Mouse (Mus musculus) activated CD4-positive, CD25-positive, alpha-beta regulatory T cell, adult 4 months (primary cell): ENCODE data around the gene Cr2. TPM values are rescaled to one million over a fixed set of nuclear protein-coding genes. Genes with fewer than 3 reads are reported as not detected.
A peak's percentile ranks its signal among the peaks of the same experiment; 100 is the strongest.
"Not testable (repeated sequence)": the region's sequence is repeated elsewhere in the genome, so short reads cannot be mapped to it uniquely, and the experiment has no call there.

Experiments used
- ATAC-seq: one replicate; pipeline ENCODE4 v1.8.0; 2017
- polyA plus RNA-seq, 2 experiments: library from polyadenylated mRNA; unstranded; fragments of 100-300 nt; shearing (Covaris generic); gene quantifications; one replicate each; pipeline ENCODE4 v1.2.1; 2017

The Cr2 gene
- polyA plus RNA-seq: 1 to 10 TPM; 2.0 to 4.0 TPM

- ATAC-seq: peak; percentile 97
These were observed at the start of gene Cr2 for GRCm38 (mm10) chr1:195175980-195176931. Gene Cr2, minus strand, starts transcription at chr1:195176716.

GRCm38 (mm10) chr1:195221781-195222180, 45.3 kb upstream of the Cr2 start:
- no peak for ATAC-seq

DNA sequence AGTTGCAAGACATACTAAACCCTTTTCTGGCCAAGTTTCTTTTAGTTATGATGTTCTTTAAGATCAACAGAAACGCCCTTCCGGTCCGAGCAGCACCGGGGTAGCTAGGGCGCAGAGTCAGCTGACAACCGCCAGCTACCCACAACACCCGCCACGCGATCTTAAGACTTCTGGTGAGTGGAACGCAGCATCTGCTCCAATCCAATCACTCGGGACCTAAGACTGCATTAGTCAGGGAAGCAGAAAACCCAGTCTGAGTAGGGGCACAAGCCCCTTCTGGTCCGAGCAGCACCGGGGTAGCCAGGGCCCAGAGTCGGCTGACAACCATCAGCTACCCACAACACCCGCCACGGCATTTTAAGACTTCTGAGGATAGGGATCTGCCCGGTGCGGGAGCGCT, 36.3 kb upstream of the Cr2 start:
- not testable (repeated sequence) for ATAC-seq

DNA sequence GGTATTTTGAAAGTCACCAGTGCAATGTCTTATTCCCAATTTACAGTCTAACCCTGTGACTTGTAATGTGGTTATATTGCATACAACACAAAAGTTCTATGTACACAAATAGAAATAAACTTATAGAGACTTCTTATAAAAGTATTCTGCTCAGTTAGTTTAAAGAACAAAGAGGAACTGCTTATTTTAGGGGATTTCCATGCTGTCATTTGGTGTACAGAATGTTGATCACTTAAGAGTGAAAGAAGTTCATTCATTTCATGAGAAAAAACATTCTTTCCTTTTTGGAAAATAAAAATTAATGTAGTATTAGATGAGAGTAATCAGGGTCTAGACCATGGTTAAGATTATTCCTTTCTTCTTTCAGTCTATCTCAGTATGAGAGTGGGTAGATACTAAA, 8.2 kb upstream of the Cr2 start:
- ATAC-seq: no peak

- no peak for ATAC-seq
These were observed 11.3 kb downstream of the Cr2 start for GRCm38 (mm10) chr1:195164996-195165755.

DNA sequence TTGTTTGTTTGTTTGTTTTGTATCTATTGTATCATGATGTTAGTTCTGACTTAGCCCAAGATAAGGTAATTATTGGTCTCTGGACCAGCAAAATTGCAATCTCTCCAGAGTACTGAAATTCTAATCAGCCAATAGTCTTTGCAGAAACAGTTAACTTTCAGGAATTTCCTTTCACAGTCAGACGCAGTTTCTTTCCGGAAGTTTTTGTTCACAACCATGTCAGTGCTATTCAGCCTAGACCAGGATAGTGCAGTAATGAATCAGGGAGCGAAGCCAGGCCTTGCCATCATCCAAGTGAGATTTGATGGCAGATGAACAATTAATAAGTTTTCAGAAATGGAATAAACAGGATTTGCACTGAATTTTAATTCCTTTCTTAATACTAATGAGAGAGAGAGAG, 44.4 kb downstream of the Cr2 start:
- no peak for ATAC-seq

DNA sequence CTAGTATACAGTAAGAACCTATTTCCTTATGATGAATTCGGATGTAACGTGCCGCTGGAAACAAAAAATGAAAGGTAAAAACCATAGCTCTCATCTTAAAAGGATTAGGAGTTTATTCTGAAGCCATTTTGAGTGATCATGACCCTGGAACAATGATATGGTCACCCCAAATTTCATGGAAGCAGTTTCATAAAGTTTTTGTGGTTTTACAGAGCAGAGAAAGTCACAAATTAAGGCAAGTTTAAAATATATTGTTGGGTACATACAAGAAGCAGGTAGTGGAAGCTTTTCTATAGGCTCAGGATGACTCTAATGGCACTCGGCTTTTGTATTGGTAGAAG, 44.9 kb downstream of the Cr2 start:
- ATAC-seq: peak; percentile 4

- ATAC-seq: peak; percentile 89
These were observed 45.4 kb downstream of the Cr2 start, which contains the start of gene Cr1l for GRCm38 (mm10) chr1:195130953-195131674. Gene Cr1l, minus strand, starts transcription at chr1:195131586.

- no peak for ATAC-seq
These were observed 46.0 kb downstream of the Cr2 start for GRCm38 (mm10) chr1:195130479-195130878.

DNA sequence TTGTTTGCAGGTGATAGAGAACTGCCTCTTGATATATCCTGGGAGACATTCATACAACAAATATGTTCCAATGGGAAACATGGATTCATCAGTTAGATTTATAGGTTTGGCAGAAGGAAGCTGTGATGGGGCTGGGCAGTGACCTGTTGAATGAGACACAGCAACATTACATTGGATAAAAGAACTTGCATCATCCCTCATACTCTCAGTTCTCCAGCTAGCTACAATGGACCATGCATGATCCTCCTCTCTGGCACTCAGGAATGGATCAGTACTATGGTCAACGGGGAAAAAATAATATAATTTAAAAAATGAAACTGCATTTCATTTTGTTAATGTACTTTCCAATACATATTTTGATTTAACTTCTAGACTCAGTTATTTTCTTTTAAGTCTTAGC, 46.6 kb downstream of the Cr2 start:
- no peak for ATAC-seq

GRCm38 (mm10) chr1:195114414-195114813, 62.1 kb downstream of the Cr2 start:
- no peak for ATAC-seq

- no peak for ATAC-seq
These were observed 62.9 kb downstream of the Cr2 start for GRCm38 (mm10) chr1:195113621-195114020.

GRCm38 (mm10) chr1:195100693-195101092, 75.8 kb downstream of the Cr2 start:
- ATAC-seq: no peak

- ATAC-seq: no peak
These were observed 78.5 kb downstream of the Cr2 start for GRCm38 (mm10) chr1:195098004-195098403.

DNA sequence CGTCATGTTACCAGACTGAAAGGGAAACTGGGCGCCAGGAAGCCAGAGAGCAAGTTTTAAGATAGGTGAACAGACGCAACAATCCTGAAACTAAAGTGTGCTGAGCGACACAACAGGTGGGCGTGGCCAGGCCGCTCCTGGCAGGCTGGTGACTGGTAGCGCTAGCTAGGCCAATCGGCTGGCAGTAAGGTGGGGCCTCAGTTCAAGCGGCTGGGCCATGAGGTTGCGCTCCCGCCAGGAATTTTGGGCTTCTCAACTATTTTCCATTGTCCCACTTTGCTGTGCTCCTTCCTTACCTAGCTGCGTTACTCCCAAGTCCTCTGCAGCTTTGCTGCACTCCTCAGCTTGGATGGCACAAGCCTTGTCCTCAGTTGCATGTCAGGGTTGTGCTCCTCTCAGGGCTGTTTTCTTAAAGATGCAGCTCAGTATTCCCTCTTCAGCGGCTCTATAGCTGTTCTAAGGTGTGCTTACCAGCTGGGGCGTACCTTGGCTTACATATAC, 84.2 kb downstream of the Cr2 start, which contains the start of gene Cd46:
Gene Cd46 (minus strand): TSS at position 30 of the 501 bp plus-strand sequence.
- peak; percentile 96 for ATAC-seq

GRCm38 (mm10) chr1:195091699-195092219, 84.8 kb downstream of the Cr2 start:
- no peak for ATAC-seq

Other genes with a start within 250 kb of the Cr2 start
- gene Cd34, start 237.9 kb downstream of the Cr2 start, polyA plus RNA-seq: under 1 TPM; 0.26 to 0.48 TPM
- 1 to 10 TPM; 3.0 to 3.2 TPM for gene Cd46, start 84.5 kb downstream of the Cr2 start, polyA plus RNA-seq
- gene Cr1l, start 45.1 kb downstream of the Cr2 start, polyA plus RNA-seq: 100 to 1,000 TPM; 159 to 160 TPM